Mouse (Mus musculus): Measurements from ENCODE around the gene Cabin1.

DNA sequence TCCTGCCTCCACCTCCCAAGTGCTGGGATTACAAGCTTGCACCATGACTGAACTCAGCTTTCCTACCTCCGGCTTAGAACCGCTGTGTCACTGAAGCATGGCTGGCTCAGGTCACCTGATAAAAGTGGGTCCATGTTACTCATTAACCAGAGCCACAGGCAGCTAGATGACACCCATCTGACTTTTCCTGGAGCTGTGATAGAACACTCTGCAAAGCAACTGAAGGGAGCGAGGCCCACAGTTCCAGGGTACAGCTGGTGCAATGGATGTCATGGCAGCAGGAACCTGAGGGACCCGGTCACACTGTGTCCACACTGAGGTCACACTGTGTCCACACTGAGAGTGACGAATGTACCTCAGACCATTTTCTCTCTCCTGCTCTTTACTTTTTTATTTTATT, 25.7 kb upstream of the Cabin1 start:
- no peak for TF ChIP-seq POLR2A (IDR thresholded peaks at IDR 0.05; ENCODE audit: low read depth, low read length)
- TF ChIP-seq CTCF (IDR thresholded peaks at IDR 0.05; ENCODE audit: extremely low read depth, insufficient read length, insufficient replicate concordance, low read depth, low read length) = no peak
